ENCODE assay signal across 22 mouse cellular contexts in the genomic region with DNA sequence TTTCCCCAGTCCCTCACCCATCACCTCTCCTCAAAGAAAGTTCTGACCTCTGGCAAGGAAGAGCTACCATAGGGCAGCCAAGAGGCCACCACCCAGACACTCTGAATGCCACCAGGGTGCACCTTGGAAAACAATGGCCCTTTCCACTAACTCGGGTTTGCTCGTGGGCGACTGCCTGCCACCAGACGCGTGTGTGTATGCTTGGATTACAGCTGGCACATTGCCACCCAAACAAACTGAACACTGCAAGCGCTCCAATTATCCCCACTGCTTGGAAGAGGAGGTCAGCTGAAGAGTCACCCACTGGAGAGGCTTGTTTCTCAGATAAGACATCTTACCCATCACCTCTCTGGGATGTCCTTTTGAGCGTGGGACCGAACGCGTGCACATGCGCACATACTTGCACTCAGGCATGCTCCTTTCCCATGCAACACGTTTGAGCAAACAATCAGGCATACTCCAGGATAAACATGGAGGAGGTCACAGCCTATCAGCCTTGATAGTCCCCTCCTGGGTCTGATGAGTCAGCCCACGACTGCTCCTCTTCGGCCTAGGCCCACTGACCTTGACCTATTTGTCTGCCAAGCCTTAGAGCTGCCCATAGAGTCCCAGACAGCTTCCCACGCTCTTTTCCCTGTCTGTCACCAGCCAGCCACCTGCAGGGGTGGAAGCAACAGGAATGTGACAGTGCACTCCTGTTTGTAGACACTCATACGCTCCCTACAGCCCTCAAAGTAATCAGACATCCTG.
DNase-seq lines count a peak whose midpoint lies in the region; ATAC-seq and TF ChIP-seq lines count a peak whose summit lies in the region.
"Had no signal": no experiment of that assay in that cellular context is flagged by ENCODE, and none has a peak within 500 bp of the region (broad histone marks: within the 10 kb centered on the region; RNA-seq: fewer than 3 reads in every experiment).

No protein-coding gene starts in this region.

- H3K4me3 ChIP-seq in kidney, embryonic 16.5 days (ENCODE audit: low read length) = no peak overlapping the region
- H3K4me3 ChIP-seq: heart, embryonic 13.5 days; hindbrain, embryonic 13.5 days; intestine, embryonic 15.5 days; limb, embryonic 12.5 days; liver, embryonic 12.5 days; lung, embryonic 15.5 days; neural tube, embryonic 12.5 days had no signal

- 0 out of 2 replicates have a peak, but pooled peaks have one; percentile 31 for ATAC-seq in kidney, embryonic 16.5 days (ENCODE audit: low FRiP score, low TSS enrichment)
- ATAC-seq in activated CD4-positive, CD25-positive, alpha-beta regulatory T cell, adult 4 months = no peak
- ATAC-seq: intestine, embryonic 15.5 days; liver, embryonic 12.5 days had no signal

- WGBS in kidney, embryonic 16.5 days = 54% methylated on average over 16 of the region's 16 CpGs

- no peaks in the 10 kb centered on the region for H3K9me3 ChIP-seq in kidney, embryonic 16.5 days (ENCODE audit: low read length)
- H3K9me3 ChIP-seq: heart, embryonic 13.5 days; hindbrain, embryonic 13.5 days; intestine, embryonic 15.5 days; limb, embryonic 12.5 days; liver, embryonic 12.5 days; lung, embryonic 15.5 days; neural tube, embryonic 12.5 days had no signal

- peaks cover 5% of the 10 kb centered on the region; the same call in 1 of the 2 replicates for H3K4me1 ChIP-seq in kidney, embryonic 16.5 days (ENCODE audit: insufficient read depth, low read length)
- H3K4me1 ChIP-seq: intestine, embryonic 15.5 days; neural tube, embryonic 12.5 days had no signal

- no peak overlapping the region for H3K4me2 ChIP-seq in kidney, embryonic 16.5 days (replicated peaks; ENCODE audit: low read depth, low read length)
- H3K4me2 ChIP-seq: heart, embryonic 13.5 days; hindbrain, embryonic 13.5 days; intestine, embryonic 15.5 days; limb, embryonic 12.5 days; liver, embryonic 12.5 days; lung, embryonic 15.5 days; neural tube, embryonic 12.5 days had no signal

- peak; percentile 43 to 63 for DNase-seq in cerebellum, postnatal 14 days
- no peak for DNase-seq in cerebellum, adult 8-10 months
- DNase-seq in kidney, postnatal 14 days = no peak
- peak; percentile 54 for DNase-seq in right cerebral cortex, postnatal 4 days
- no peak for DNase-seq in right cerebral cortex, postnatal 25 days
- DNase-seq in brain, embryonic 14.5 days (ENCODE audit: low read depth) = peak; percentile 80
- DNase-seq: B cell, adult 2 months; cerebellum, adult 11-12 months; heart, adult 11 months; kidney, adult 9 months; kidney, postnatal 4 days; lung, postnatal 4 days; thymus, postnatal 36 days had no signal

- no peaks in the 10 kb centered on the region for H3K36me3 ChIP-seq in kidney, embryonic 16.5 days (ENCODE audit: insufficient read depth, low read length)
- H3K36me3 ChIP-seq: heart, embryonic 13.5 days; hindbrain, embryonic 13.5 days; intestine, embryonic 15.5 days; limb, embryonic 12.5 days; liver, embryonic 12.5 days; lung, embryonic 15.5 days; neural tube, embryonic 12.5 days had no signal

- no peak overlapping the region for H3K9ac ChIP-seq in kidney, embryonic 16.5 days (replicated peaks; ENCODE audit: low read length)
- H3K9ac ChIP-seq: heart, embryonic 13.5 days; hindbrain, embryonic 13.5 days; intestine, embryonic 15.5 days; limb, embryonic 12.5 days; liver, embryonic 12.5 days; lung, embryonic 15.5 days; neural tube, embryonic 12.5 days had no signal

- no peak for TF ChIP-seq CTCF in brain, embryonic 14.5 days (IDR thresholded peaks at IDR 0.05; ENCODE audit: borderline replicate concordance, extremely low read depth, insufficient read depth, insufficient read length)

- no peaks in the 10 kb centered on the region for H3K27me3 ChIP-seq in kidney, embryonic 16.5 days (ENCODE audit: insufficient read depth, low read length)
- H3K27me3 ChIP-seq: hindbrain, embryonic 13.5 days; intestine, embryonic 15.5 days; lung, embryonic 15.5 days; neural tube, embryonic 12.5 days had no signal

- H3K27ac ChIP-seq in kidney, embryonic 16.5 days (ENCODE audit: low read length) = no peak overlapping the region
- H3K27ac ChIP-seq: heart, embryonic 13.5 days; hindbrain, embryonic 13.5 days; intestine, embryonic 15.5 days; limb, embryonic 12.5 days; liver, embryonic 12.5 days; lung, embryonic 15.5 days; neural tube, embryonic 12.5 days had no signal

- no peak for TF ChIP-seq POLR2A in brain, embryonic 14.5 days (IDR thresholded peaks at IDR 0.05; ENCODE audit: borderline replicate concordance, extremely low read depth, insufficient read depth, insufficient read length, poor library complexity, severe bottlenecking)

Comparison
In these comparisons a context has a peak if more than half of its experiments do, and no peak if none do; other contexts are left out.
1. DNase-seq: peak in cerebellum, postnatal 14 days (2 of 2), right cerebral cortex, postnatal 4 days (single experiment) and brain, embryonic 14.5 days (single experiment); none in cerebellum, adult 8-10 months (single experiment), kidney, postnatal 14 days (single experiment) and right cerebral cortex, postnatal 25 days (single experiment).